Mouse (Mus musculus) midbrain, embryonic 15.5 days (tissue): Measurements from ENCODE around the gene Ggps1. TPM values are rescaled to one million over a fixed set of nuclear protein-coding genes. Genes with fewer than 3 reads are reported as not detected.
A peak's percentile ranks its signal among the peaks of the same experiment; 100 is the strongest.
"Not testable (repeated sequence)": the region's sequence is repeated elsewhere in the genome, so short reads cannot be mapped to it uniquely, and the experiment has no call there.

Experiments used
- ATAC-seq: fragments of 200-750 bp; cut with Nextera tagmentation; replicated peaks from 2 replicates; pipeline ENCODE4 v1.8.0; 2017; ENCODE audit warnings: moderate TSS enrichment
- H3K27ac ChIP-seq: fragments of 300-500 bp; sonication (generic); 2 replicates; pipeline ENCODE4 v1.5.1; 2015; ENCODE audit warnings: mild to moderate bottlenecking, inconsistent platforms
- H3K27me3 ChIP-seq: fragments of 300-500 bp; sonication (generic); replicated peaks from 2 replicates; pipeline ENCODE4 v1.6.1; 2015; ENCODE audit warnings: inconsistent platforms
- H3K36me3 ChIP-seq: fragments of 300-500 bp; sonication (generic); replicated peaks from 2 replicates; pipeline ENCODE4 v1.6.1; 2015; ENCODE audit warnings: inconsistent platforms
- H3K4me1 ChIP-seq: fragments of 300-500 bp; sonication (generic); 2 replicates; pipeline ENCODE4 v1.6.1; 2015; ENCODE audit warnings: inconsistent platforms
- H3K4me2 ChIP-seq: fragments of 300-500 bp; sonication (generic); 2 replicates; pipeline ENCODE4 v1.6.1; 2015; ENCODE audit warnings: inconsistent platforms, mild to moderate bottlenecking, moderate library complexity
- H3K4me3 ChIP-seq: fragments of 300-500 bp; sonication (generic); 2 replicates; pipeline ENCODE4 v1.5.1; 2015; ENCODE audit warnings: mild to moderate bottlenecking, inconsistent platforms
- H3K9ac ChIP-seq: fragments of 300-500 bp; sonication (generic); 2 replicates; pipeline ENCODE4 v1.6.1; 2015; ENCODE audit warnings: mild to moderate bottlenecking, inconsistent platforms
- H3K9me3 ChIP-seq: fragments of 300-500 bp; sonication (generic); 2 replicates; pipeline ENCODE4 v1.6.1; 2016; ENCODE audit warnings: inconsistent platforms
- WGBS: fragments of 180-500 bp; shearing (Covaris S2); methylation state at CpG from one replicate; pipeline ENCODE4 v1.1.7; 2015; ENCODE audit warnings: mixed read lengths; 5-methylcytosine and 5-hydroxymethylcytosine counted together
- polyA plus RNA-seq: library from polyadenylated mRNA; unstranded; fragments of >200 nt; fragmentation: Nextera tagmentation; extraction: Ambion mirVana; gene quantifications from 2 replicates; pipeline ENCODE4 v1.2.1, GENCODE M21; 2015

Gene Ggps1
- polyA plus RNA-seq, 1 experiment from 2014 or later: 70.9 TPM

GRCm38 (mm10) chr13:14063942-14064271, 619 bp upstream of the Ggps1 start:
- Histone ChIP-seq H3K9me3 (no peaks in the 10 kb centered on the region), H3K36me3 (0 out of 2 replicates have a peak, but pooled peaks cover 3% of the 10 kb centered on the region), H3K27ac (peak overlapping the region; percentile 93), H3K9ac (peak overlapping the region; percentile 97), H3K27me3 (no peaks in the 10 kb centered on the region), H3K4me3 (peak overlapping the region; percentile 100), H3K4me2 (peak overlapping the region; percentile 66), H3K4me1 (peaks cover 47% of the 10 kb centered on the region)
- WGBS: 1% methylated on average over 20 of the region's 31 CpGs
- ATAC-seq: peak; percentile 44

GRCm38 (mm10) chr13:14062209-14063012, 877 bp downstream of the Ggps1 start:
- ATAC-seq: no peak
- H3K27me3 ChIP-seq: no peaks in the 10 kb centered on the region
- H3K36me3 ChIP-seq: 0 out of 2 replicates have a peak, but pooled peaks cover under 1% of the 10 kb centered on the region
- H3K9ac ChIP-seq: peak overlapping the region; percentile 77
- H3K27ac ChIP-seq: peak overlapping the region; percentile 95
- peak overlapping the region; percentile 100 for H3K4me3 ChIP-seq
- H3K4me2 ChIP-seq: peak overlapping the region; percentile 66
- peaks cover 40% of the 10 kb centered on the region for H3K4me1 ChIP-seq
- 6% methylated on average over 11 of the region's 11 CpGs for WGBS
- no peaks in the 10 kb centered on the region for H3K9me3 ChIP-seq

GRCm38 (mm10) chr13:14059582-14059981, 3.7 kb downstream of the Ggps1 start:
- Histone ChIP-seq H3K9me3 (no peaks in the 10 kb centered on the region), H3K27ac (no peak overlapping the region), H3K4me1 (peaks cover 23% of the 10 kb centered on the region), H3K9ac (no peak overlapping the region), H3K36me3 (peaks cover under 1% of the 10 kb centered on the region; the same call in 1 of the 2 replicates), H3K4me2 (no peak overlapping the region), H3K4me3 (no peak overlapping the region), H3K27me3 (no peaks in the 10 kb centered on the region)
- ATAC-seq: no peak

- no peak overlapping the region for H3K4me2 ChIP-seq
- H3K27me3 ChIP-seq: no peaks in the 10 kb centered on the region
- no peaks in the 10 kb centered on the region for H3K9me3 ChIP-seq
- no peak overlapping the region for H3K4me3 ChIP-seq
- no peak overlapping the region for H3K27ac ChIP-seq
- WGBS: 96% methylated on average over 3 of the region's 3 CpGs
- ATAC-seq: no peak
- no peak overlapping the region for H3K9ac ChIP-seq
- peaks cover 26% of the 10 kb centered on the region for H3K36me3 ChIP-seq
- peaks cover 16% of the 10 kb centered on the region for H3K4me1 ChIP-seq
Measured at GRCm38 (mm10) chr13:14056801-14057200, 6.5 kb downstream of the Ggps1 start.

GRCm38 (mm10) chr13:14049878-14050277, 13.4 kb downstream of the Ggps1 start:
- Histone ChIP-seq H3K27me3 (no peaks in the 10 kb centered on the region), H3K9ac (no peak overlapping the region), H3K36me3 (peaks cover 46% of the 10 kb centered on the region), H3K4me1 (no peaks in the 10 kb centered on the region), H3K4me3 (no peak overlapping the region), H3K27ac (no peak overlapping the region), H3K9me3 (no peaks in the 10 kb centered on the region), H3K4me2 (no peak overlapping the region)
- no peak for ATAC-seq
- 97% methylated on average over 1 of the region's 1 CpGs for WGBS

- WGBS: 77% methylated on average over 2 of the region's 2 CpGs
Measured at GRCm38 (mm10) chr13:14044521-14044920, 18.8 kb downstream of the Ggps1 start.

GRCm38 (mm10) chr13:14043851-14044250, 19.4 kb downstream of the Ggps1 start:
- Histone ChIP-seq H3K9me3 (no peaks in the 10 kb centered on the region), H3K4me3 (no peak overlapping the region), H3K36me3 (peaks cover 7% of the 10 kb centered on the region), H3K4me1 (peaks cover 7% of the 10 kb centered on the region), H3K27me3 (no peaks in the 10 kb centered on the region), H3K27ac (no peak overlapping the region), H3K4me2 (no peak overlapping the region), H3K9ac (no peak overlapping the region)
- ATAC-seq: no peak

More at GRCm38 (mm10) chr13:14044521-14044920, 18.8 kb downstream of the Ggps1 start:
- Histone ChIP-seq H3K9ac (no peak overlapping the region), H3K36me3 (peaks cover 12% of the 10 kb centered on the region), H3K4me2 (no peak overlapping the region), H3K27ac (no peak overlapping the region), H3K4me3 (no peak overlapping the region), H3K4me1 (peaks cover 7% of the 10 kb centered on the region), H3K9me3 (no peaks in the 10 kb centered on the region), H3K27me3 (no peaks in the 10 kb centered on the region)
- ATAC-seq: no peak

GRCm38 (mm10) chr13:14040186-14040585, 23.1 kb downstream of the Ggps1 start:
- WGBS: 60% methylated on average over 5 of the region's 5 CpGs
- Histone ChIP-seq H3K36me3 (0 out of 2 replicates have a peak, but pooled peaks cover 6% of the 10 kb centered on the region), H3K9me3 (no peaks in the 10 kb centered on the region), H3K9ac (peak overlapping the region; percentile 86; the same call in 1 of the 2 replicates), H3K4me3 (peak overlapping the region; percentile 89), H3K4me1 (peaks cover 19% of the 10 kb centered on the region), H3K4me2 (peak overlapping the region; percentile 80), H3K27ac (peak overlapping the region; percentile 99; the same call in 1 of the 2 replicates), H3K27me3 (no peaks in the 10 kb centered on the region)
- ATAC-seq: no peak

- Histone ChIP-seq H3K27me3 (no peaks in the 10 kb centered on the region), H3K4me2 (peak within 1 kb of the TSS; percentile 80), H3K9ac (peak within 1 kb of the TSS; percentile 86), H3K9me3 (no peaks in the 10 kb centered on the region), H3K4me1 (peaks cover 19% of the 10 kb centered on the region), H3K4me3 (peak within 1 kb of the TSS; percentile 89), H3K36me3 (0 out of 2 replicates have a peak, but pooled peaks cover 6% of the 10 kb centered on the region), H3K27ac (peak within 1 kb of the TSS; percentile 99)
- WGBS: under 1% methylated on average over 35 of the region's 35 CpGs
- peak; percentile 98 for ATAC-seq
Measured at GRCm38 (mm10) chr13:14039292-14039965, 23.9 kb downstream of the Ggps1 start, which contains the start of gene Tbce. TSS of gene Tbce (minus strand) at chr13:14039638.

- Histone ChIP-seq H3K9ac (peak overlapping the region; percentile 86), H3K4me3 (peak overlapping the region; percentile 89), H3K36me3 (0 out of 2 replicates have a peak, but pooled peaks cover 6% of the 10 kb centered on the region), H3K9me3 (no peaks in the 10 kb centered on the region), H3K27me3 (no peaks in the 10 kb centered on the region), H3K27ac (peak overlapping the region; percentile 99), H3K4me1 (peaks cover 19% of the 10 kb centered on the region), H3K4me2 (peak overlapping the region; percentile 80)
- WGBS: 1% methylated on average over 8 of the region's 8 CpGs
- peak; percentile 81 for ATAC-seq
Measured at GRCm38 (mm10) chr13:14038911-14039291, 24.4 kb downstream of the Ggps1 start.

GRCm38 (mm10) chr13:14035875-14036630, 27.2 kb downstream of the Ggps1 start:
- no peak overlapping the region for H3K4me2 ChIP-seq
- WGBS: 96% methylated on average over 11 of the region's 11 CpGs

GRCm38 (mm10) chr13:14035352-14035751, 27.9 kb downstream of the Ggps1 start:
- not testable (repeated sequence) for ATAC-seq, H3K27me3 ChIP-seq, H3K36me3 ChIP-seq, H3K9ac ChIP-seq, H3K4me3 ChIP-seq, H3K4me2 ChIP-seq, H3K27ac ChIP-seq, H3K9me3 ChIP-seq
- H3K4me1 ChIP-seq: peaks cover 17% of the 10 kb centered on the region
- WGBS: 91% methylated on average over 3 of the region's 3 CpGs

More at GRCm38 (mm10) chr13:14035875-14036630, 27.2 kb downstream of the Ggps1 start:
- H3K9ac ChIP-seq: no peak overlapping the region
- no peaks in the 10 kb centered on the region for H3K9me3 ChIP-seq
- H3K4me1 ChIP-seq: peaks cover 19% of the 10 kb centered on the region
- no peak for ATAC-seq
- no peak overlapping the region for H3K27ac ChIP-seq
- H3K4me3 ChIP-seq: no peak overlapping the region
- no peaks in the 10 kb centered on the region for H3K27me3 ChIP-seq
- 0 out of 2 replicates have a peak, but pooled peaks cover 6% of the 10 kb centered on the region for H3K36me3 ChIP-seq
